Mouse (Mus musculus): ENCODE measurements around the gene Rasgrp2.

GRCm38 (mm10) chr19:6389803-6390202 is 9.3 kb upstream of the Rasgrp2 start:
- no peak for TF ChIP-seq ZC3H11A (IDR thresholded peaks at IDR 0.05; ENCODE audit: borderline replicate concordance, low read depth, low read length)
- TF ChIP-seq MAFK (IDR thresholded peaks at IDR 0.05; ENCODE audit: insufficient read depth, low read depth, low read length): no peak
- TF ChIP-seq CHD2 (IDR thresholded peaks at IDR 0.05; ENCODE audit: low read depth, low read length): no peak
- TF ChIP-seq ZNF384 (IDR thresholded peaks at IDR 0.05; ENCODE audit: low read depth, low read length): no peak
- TF ChIP-seq HCFC1 (IDR thresholded peaks at IDR 0.05; ENCODE audit: borderline replicate concordance, insufficient read depth, low read length): no peak
